Mouse (Mus musculus) C2C12 (cell line): ENCODE measurements at regions not wholly inside any gene's neighbourhood (a gene's known extent, or its start where the extent isn't known, plus 50 kb on each side); places are given as distances from the start of the nearest gene placed in this dataset.
"Not testable (repeated sequence)": the region's sequence is repeated elsewhere in the genome, so short reads cannot be mapped to it uniquely, and the experiment has no call there.

Source experiments
- H3K27me3 ChIP-seq: one replicate; pipeline ENCODE4 v1.6.1; 2011; ENCODE audit not compliant: control insufficient read depth, insufficient read depth, insufficient read length
- H3K36me3 ChIP-seq: one replicate; pipeline ENCODE4 v1.6.1; 2011; ENCODE audit not compliant: control insufficient read depth, insufficient read depth
- H3K4me3 ChIP-seq: one replicate; pipeline ENCODE4 v1.5.1; 2011; ENCODE audit warnings: mild to moderate bottlenecking, control low read depth; ENCODE audit not compliant: poor library complexity, insufficient read depth, severe bottlenecking
- H3K79me2 ChIP-seq: one replicate; pipeline ENCODE4 v1.6.1; 2011; ENCODE audit not compliant: control insufficient read depth, insufficient read depth
- H3K79me3 ChIP-seq: one replicate; pipeline ENCODE4 v1.6.1; 2011; ENCODE audit warnings: low read depth, control low read depth
- H3ac ChIP-seq: one replicate; pipeline ENCODE3; 2011; ENCODE audit warnings: low read depth; ENCODE audit not compliant: control insufficient read depth, insufficient read length
- CEBPB ChIP-seq: IDR thresholded peaks from one replicate; pipeline ENCODE4 v1.6.1; 2011; ENCODE audit warnings: low read depth, mild to moderate bottlenecking, control low read depth, moderate library complexity
- CTCF ChIP-seq: IDR thresholded peaks from one replicate; pipeline ENCODE4 v1.5.1; 2011; ENCODE audit not compliant: control insufficient read depth, insufficient read depth, insufficient read length
- FOSL1 ChIP-seq: IDR thresholded peaks from one replicate; pipeline ENCODE4 v1.8.0; 2011; ENCODE audit warnings: mild to moderate bottlenecking, low read length; ENCODE audit not compliant: poor library complexity, insufficient read depth, severe bottlenecking
- MAX ChIP-seq: IDR thresholded peaks from one replicate; pipeline ENCODE4 v1.6.1; 2011; ENCODE audit warnings: mild to moderate bottlenecking, control low read depth
- MYOD1 ChIP-seq: IDR thresholded peaks from one replicate; pipeline ENCODE4 v1.6.1; 2011; ENCODE audit warnings: low read depth; ENCODE audit not compliant: control insufficient read depth, insufficient read length
- MYOG ChIP-seq: IDR thresholded peaks from one replicate; pipeline ENCODE4 v1.6.1; 2011; ENCODE audit not compliant: control insufficient read depth, insufficient read length; ENCODE audit errors: extremely low read depth
- USF1 ChIP-seq: IDR thresholded peaks from one replicate; pipeline ENCODE4 v1.6.1; 2011; ENCODE audit warnings: low read depth, mild to moderate bottlenecking, control low read depth, moderate library complexity

DNA sequence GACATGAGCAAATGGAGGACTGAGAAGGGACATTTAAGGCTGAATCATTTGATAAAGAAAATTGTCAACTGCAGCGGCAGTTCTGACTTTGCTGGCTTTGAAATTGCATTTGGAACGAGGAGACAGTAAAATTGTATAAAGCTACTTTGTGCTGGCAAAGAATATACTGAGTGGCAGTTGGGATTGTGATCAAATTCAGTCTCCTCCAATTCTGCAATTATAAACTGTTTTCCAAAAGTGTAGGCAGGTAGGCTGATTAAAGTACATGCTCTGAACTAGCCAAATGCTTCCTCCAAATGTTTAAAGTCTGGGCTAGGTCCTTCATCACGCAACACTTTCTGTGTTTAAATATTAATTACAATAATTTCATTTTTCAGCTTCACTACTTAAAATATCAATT lies 90.9 kb upstream of the Fshb start:
- Histone ChIP-seq H3ac (no peak overlapping the region), H3K4me3 (no peak overlapping the region), H3K79me2 (no peaks in the 10 kb centered on the region), H3K36me3 (no peaks in the 10 kb centered on the region), H3K79me3 (no peaks in the 10 kb centered on the region), H3K27me3 (no peaks in the 10 kb centered on the region)
- no peak for TF ChIP-seq FOSL1
- no peak for TF ChIP-seq USF1
- no peak for TF ChIP-seq MAX
- TF ChIP-seq CEBPB: no peak
- no peak for TF ChIP-seq MYOG
- TF ChIP-seq CTCF: no peak
- no peak for TF ChIP-seq MYOD1

- Histone ChIP-seq H3K36me3 (no peaks in the 10 kb centered on the region), H3K79me3 (no peaks in the 10 kb centered on the region), H3K79me2 (no peaks in the 10 kb centered on the region), H3K27me3 (no peaks in the 10 kb centered on the region), H3K4me3 (no peak overlapping the region), H3ac (no peak overlapping the region)
- TF ChIP-seq CEBPB (no peak), MAX (no peak), MYOD1 (no peak), FOSL1 (no peak), MYOG (no peak), CTCF (no peak), USF1 (no peak)
Measured at GRCm38 (mm10) chr2:107151878-107152277, 92.4 kb upstream of the Fshb start.

GRCm38 (mm10) chr2:107158836-107159402 lies 99.5 kb upstream of the Fshb start:
- H3ac ChIP-seq, H3K79me2 ChIP-seq, H3K4me3 ChIP-seq, H3K79me3 ChIP-seq, H3K36me3 ChIP-seq, H3K27me3 ChIP-seq: not testable (repeated sequence)

- no peaks in the 10 kb centered on the region for H3K36me3 ChIP-seq
- no peak overlapping the region for H3ac ChIP-seq
- no peaks in the 10 kb centered on the region for H3K27me3 ChIP-seq
- no peak overlapping the region for H3K4me3 ChIP-seq
- H3K79me2 ChIP-seq: no peaks in the 10 kb centered on the region
- H3K79me3 ChIP-seq: no peaks in the 10 kb centered on the region
- TF ChIP-seq CTCF (no peak), USF1 (no peak), MAX (no peak), CEBPB (no peak), MYOD1 (no peak), FOSL1 (no peak), MYOG (no peak)
Measured at GRCm38 (mm10) chr2:107175721-107176120, 114.7 kb upstream of the Kcna4 start.

DNA sequence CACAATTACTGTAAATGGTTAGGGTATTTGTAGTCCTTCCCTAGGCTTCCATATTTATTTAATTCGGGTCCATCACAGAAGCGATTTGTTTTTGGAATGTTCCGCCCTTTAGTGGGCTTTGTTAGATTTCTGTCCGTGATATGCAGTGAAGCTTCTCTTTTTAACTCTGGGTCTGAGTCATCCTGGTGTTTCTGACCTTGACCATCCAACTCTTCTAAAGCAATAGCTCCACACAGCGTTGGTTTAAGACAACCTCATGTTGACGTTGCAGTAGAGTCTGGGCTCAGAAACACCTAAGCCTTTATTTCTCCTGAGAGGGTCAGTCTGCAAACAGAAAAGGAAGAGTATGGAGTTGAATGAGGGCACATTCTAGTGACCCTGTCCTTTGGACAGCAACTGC lies 107.4 kb upstream of the Kcna4 start:
- H3ac ChIP-seq: no peak overlapping the region
- TF ChIP-seq MAX: no peak
- no peak for TF ChIP-seq USF1
- TF ChIP-seq MYOG: no peak
- no peak for TF ChIP-seq MYOD1
- no peak for TF ChIP-seq CTCF
- TF ChIP-seq CEBPB: no peak
- TF ChIP-seq FOSL1: no peak
- no peaks in the 10 kb centered on the region for H3K27me3 ChIP-seq
- H3K4me3 ChIP-seq: no peak overlapping the region
- no peaks in the 10 kb centered on the region for H3K79me3 ChIP-seq
- H3K79me2 ChIP-seq: no peaks in the 10 kb centered on the region
- no peaks in the 10 kb centered on the region for H3K36me3 ChIP-seq

DNA sequence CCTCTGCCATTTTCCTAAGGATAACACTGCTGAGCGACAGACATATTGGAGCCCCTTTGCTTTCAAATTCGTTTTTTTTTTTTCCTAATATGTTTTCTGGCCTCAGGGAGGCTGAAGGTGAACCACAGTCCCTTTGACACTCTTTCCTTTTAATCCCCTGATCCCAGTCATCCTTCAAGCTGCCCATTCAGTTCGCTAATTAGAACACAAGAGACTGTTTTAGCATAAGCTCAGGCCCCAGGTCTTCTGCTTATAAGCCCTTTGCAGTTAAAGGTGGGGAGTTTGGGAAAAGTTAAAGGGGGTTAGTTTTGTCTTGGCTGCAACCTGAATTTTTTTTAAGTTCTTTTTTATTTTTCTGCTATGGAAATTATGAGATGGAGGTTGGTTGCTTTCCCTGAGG lies 105.6 kb upstream of the Kcna4 start:
- Histone ChIP-seq H3K36me3 (no peaks in the 10 kb centered on the region), H3K27me3 (no peaks in the 10 kb centered on the region), H3K79me3 (no peaks in the 10 kb centered on the region), H3K4me3 (no peak overlapping the region), H3K79me2 (no peaks in the 10 kb centered on the region), H3ac (no peak overlapping the region)
- TF ChIP-seq CTCF: no peak
- no peak for TF ChIP-seq MYOD1
- TF ChIP-seq USF1: no peak
- TF ChIP-seq CEBPB: no peak
- no peak for TF ChIP-seq FOSL1
- TF ChIP-seq MAX: no peak
- TF ChIP-seq MYOG: no peak
